Mouse (Mus musculus) stomach, embryonic 14.5 days (tissue): ENCODE data around the gene Rhno1. TPM values are rescaled to one million over a fixed set of nuclear protein-coding genes. Genes with fewer than 3 reads are reported as not detected.

Source experiments
- ATAC-seq: fragments of 200-750 bp; cut with Nextera tagmentation; 2 replicates; pipeline ENCODE4 v1.8.0; 2017; ENCODE audit warnings: low read depth, moderate TSS enrichment; ENCODE audit not compliant: insufficient number of reproducible peaks, insufficient read depth, low FRiP score
- H3K27ac ChIP-seq: fragments of 300-500 bp; sonication (generic); 2 replicates; pipeline ENCODE4 v1.5.1; 2014; ENCODE audit warnings: mild to moderate bottlenecking, low read length, moderate library complexity, mixed read lengths
- H3K27me3 ChIP-seq: fragments of 300-500 bp; sonication (generic); 2 replicates; pipeline ENCODE4 v1.6.1; 2014; ENCODE audit warnings: low read length, control low read depth, mixed read lengths; ENCODE audit not compliant: control insufficient read depth, insufficient read depth
- H3K36me3 ChIP-seq: fragments of 300-500 bp; sonication (generic); 2 replicates; pipeline ENCODE4 v1.6.1; 2014; ENCODE audit warnings: mild to moderate bottlenecking, control low read depth, low read length, moderate library complexity, mixed read lengths; ENCODE audit not compliant: control insufficient read depth, insufficient read depth
- H3K4me1 ChIP-seq: fragments of 300-500 bp; sonication (generic); 2 replicates; pipeline ENCODE4 v1.6.1; 2014; ENCODE audit warnings: low read length, control low read depth, mixed read lengths; ENCODE audit not compliant: control insufficient read depth, insufficient read depth
- H3K4me2 ChIP-seq: fragments of 300-500 bp; sonication (generic); replicated peaks from 2 replicates; pipeline ENCODE4 v1.6.1; 2014; ENCODE audit warnings: low read depth, low read length, control low read depth
- H3K4me3 ChIP-seq: fragments of 300-500 bp; sonication (generic); 2 replicates; pipeline ENCODE4 v1.5.1; 2014; ENCODE audit warnings: low read depth, low read length, control low read depth
- H3K9ac ChIP-seq: fragments of 300-500 bp; sonication (generic); replicated peaks from 2 replicates; pipeline ENCODE4 v1.6.1; 2014; ENCODE audit warnings: low read depth, mild to moderate bottlenecking, control low read depth, low read length, moderate library complexity, mixed read lengths
- H3K9me3 ChIP-seq: fragments of 300-500 bp; sonication (generic); 2 replicates; pipeline ENCODE4 v1.6.1; 2016; ENCODE audit warnings: low read depth, low read length, control low read depth; ENCODE audit not compliant: control insufficient read depth
- WGBS: fragments of 180-500 bp; shearing (Covaris S2); extraction: QIAGEN DNeasy Blood & Tissue Kit; methylation state at CpG from one replicate; pipeline ENCODE4 v1.1.7; 2014; 5-methylcytosine and 5-hydroxymethylcytosine counted together
- polyA plus RNA-seq: library from polyadenylated mRNA; unstranded; fragments of >200 nt; fragmentation: Nextera tagmentation; extraction: Ambion mirVana; gene quantifications from 2 replicates; pipeline ENCODE4 v1.2.1, GENCODE M21; 2014

Gene Rhno1
- polyA plus RNA-seq, 1 experiment from 2014 or later, result 126 TPM

- Histone ChIP-seq H3K9me3 (peaks cover 1% of the 10 kb centered on the region; the same call in 1 of the 2 replicates), H3K9ac (no peak overlapping the region), H3K36me3 (peaks cover 6% of the 10 kb centered on the region), H3K4me1 (peaks cover 12% of the 10 kb centered on the region), H3K4me3 (no peak overlapping the region), H3K27ac (no peak overlapping the region), H3K4me2 (no peak overlapping the region), H3K27me3 (no peaks in the 10 kb centered on the region)
- 22% methylated on average over 12 of the region's 12 CpGs for WGBS
- peak; percentile 62; the same call in 1 of the 2 replicates for ATAC-seq
Observed at GRCm38 (mm10) chr6:128334397-128335124, 28.1 kb downstream of the Rhno1 start.

- Histone ChIP-seq H3K36me3 (peaks cover 19% of the 10 kb centered on the region), H3K4me2 (no peak overlapping the region), H3K27ac (no peak overlapping the region), H3K27me3 (no peaks in the 10 kb centered on the region), H3K4me3 (no peak overlapping the region), H3K4me1 (no peaks in the 10 kb centered on the region), H3K9me3 (no peaks in the 10 kb centered on the region), H3K9ac (no peak overlapping the region)
- no peak for ATAC-seq
- WGBS, result 7% methylated on average over 4 of the region's 4 CpGs
Observed at GRCm38 (mm10) chr6:128318317-128318716, 44.4 kb downstream of the Rhno1 start.

- no peak for ATAC-seq
- Histone ChIP-seq H3K4me3 (no peak overlapping the region), H3K36me3 (no peaks in the 10 kb centered on the region), H3K27me3 (no peaks in the 10 kb centered on the region), H3K9me3 (no peaks in the 10 kb centered on the region), H3K9ac (no peak overlapping the region), H3K4me1 (no peaks in the 10 kb centered on the region), H3K27ac (no peak overlapping the region), H3K4me2 (no peak overlapping the region)
- 70% methylated on average over 8 of the region's 8 CpGs for WGBS
Observed at GRCm38 (mm10) chr6:128315597-128315996, 47.1 kb downstream of the Rhno1 start.

GRCm38 (mm10) chr6:128314796-128315195 is 47.9 kb downstream of the Rhno1 start:
- WGBS, result 87% methylated on average over 6 of the region's 6 CpGs
- Histone ChIP-seq H3K4me1 (no peaks in the 10 kb centered on the region), H3K9me3 (no peaks in the 10 kb centered on the region), H3K4me3 (no peak overlapping the region), H3K27me3 (no peaks in the 10 kb centered on the region), H3K9ac (no peak overlapping the region), H3K36me3 (no peaks in the 10 kb centered on the region), H3K4me2 (no peak overlapping the region), H3K27ac (no peak overlapping the region)
- ATAC-seq, result no peak

GRCm38 (mm10) chr6:128308311-128308710 is 54.4 kb downstream of the Rhno1 start:
- Histone ChIP-seq H3K4me2 (no peak overlapping the region), H3K27ac (no peak overlapping the region), H3K9me3 (no peaks in the 10 kb centered on the region), H3K4me1 (no peaks in the 10 kb centered on the region), H3K27me3 (no peaks in the 10 kb centered on the region), H3K9ac (no peak overlapping the region), H3K36me3 (no peaks in the 10 kb centered on the region), H3K4me3 (no peak overlapping the region)
- WGBS, result 30% methylated on average over 4 of the region's 4 CpGs
- ATAC-seq, result peak; percentile 76; the same call in 1 of the 2 replicates

Other genes starting within 250 kb of the Rhno1 start
- 124 and 139 TPM in 2 replicates for gene Tspan9, start 219.3 kb downstream of the Rhno1 start, polyA plus RNA-seq
- 1.4 TPM in 2 replicates for gene Tead4, start 62.1 kb downstream of the Rhno1 start, polyA plus RNA-seq
- 18.5 and 21.7 TPM in 2 replicates for gene Tulp3, start 7.1 kb downstream of the Rhno1 start, polyA plus RNA-seq
- gene Foxm1, start 56 bp upstream of the Rhno1 start, polyA plus RNA-seq, result 34.9 and 38.7 TPM in 2 replicates
- 0.30 and 0.39 TPM in 2 replicates for gene Tex52, start 12.5 kb upstream of the Rhno1 start, polyA plus RNA-seq
- gene Gm44596, start 12.6 kb upstream of the Rhno1 start, polyA plus RNA-seq, result not detected in 2 replicates
- gene Nrip2, start 36.4 kb upstream of the Rhno1 start, polyA plus RNA-seq, result 5.8 and 7.4 TPM in 2 replicates
- gene Itfg2, start 62.0 kb upstream of the Rhno1 start, polyA plus RNA-seq, result 33.4 and 39.0 TPM in 2 replicates
- gene Fkbp4, start 75.8 kb upstream of the Rhno1 start, polyA plus RNA-seq, result 392 and 413 TPM in 2 replicates
- 0.07 and 0.10 TPM in 2 replicates for gene Pzp, start 163.8 kb upstream of the Rhno1 start, polyA plus RNA-seq
- gene A2ml1, start 218.7 kb upstream of the Rhno1 start, polyA plus RNA-seq, result 3.8 and 4.4 TPM in 2 replicates